Mouse (Mus musculus): ENCODE results near the gene Nipa2. TPM values are rescaled to one million over a fixed set of nuclear protein-coding genes. Genes with fewer than 3 reads are reported as not detected.

The Nipa2 gene
- total and polyA plus RNA-seq, 3 experiments = 26.3 to 28.6 TPM; not detected in 1

DNA sequence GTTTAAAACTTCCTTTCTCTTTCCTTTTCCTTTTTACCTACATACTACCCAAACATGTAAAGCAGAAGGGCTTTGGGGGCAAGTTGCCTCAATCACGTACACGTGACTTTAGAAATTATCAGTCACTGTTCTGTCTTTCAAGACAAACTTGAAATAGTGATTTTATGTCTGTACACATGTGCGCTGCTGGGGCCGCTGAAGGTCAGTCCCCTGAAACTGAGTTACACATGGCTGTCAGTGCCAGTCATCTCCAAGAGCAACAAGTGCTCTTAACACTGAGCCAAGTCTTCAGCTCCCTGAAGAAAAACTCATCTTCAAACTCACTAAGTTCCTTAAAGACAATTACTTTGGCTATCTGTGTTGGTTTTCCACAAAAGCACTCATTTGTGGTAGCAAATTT, 4.4 kb downstream of the Nipa2 start:
- Histone ChIP-seq H3K9me3 (replicated peaks; ENCODE audit: insufficient read depth, low read length) (no peaks in the 10 kb centered on the region), H3K9ac (ENCODE audit: control insufficient read depth, low read depth, low read length, poor library complexity, severe bottlenecking) (no peak overlapping the region), H3K27ac (ENCODE audit: control insufficient read depth, low read depth, low read length) (no peak overlapping the region), H3K36me3 (ENCODE audit: control insufficient read depth in 1 of 2, insufficient read depth in 2 of 2, low read length in 2 of 2) (peaks cover 0 to 39% of the 10 kb centered on the region in 2 experiments; a peak in 3 of 4 replicates), H3K27me3 (ENCODE audit: control insufficient read depth in 1 of 2, insufficient read depth in 2 of 2, low read length in 2 of 2) (no peaks in the 10 kb centered on the region), H3K79me2 (ENCODE audit: control insufficient read depth, insufficient read depth, low read length, poor library complexity) (peaks cover 41% of the 10 kb centered on the region), H3K4me3 (ENCODE audit: control insufficient read depth in 1 of 2, insufficient read depth in 1 of 2, low read depth in 2 of 2, low read length in 2 of 2) (no peak overlapping the region), H3K4me1 (ENCODE audit: control insufficient read depth in 1 of 2, insufficient read depth in 2 of 2, low read length in 2 of 2) (peaks cover 2 to 8% of the 10 kb centered on the region in 2 experiments; a peak in 3 of 4 replicates)
- TF ChIP-seq TBP (IDR thresholded peaks at IDR 0.05; ENCODE audit: low read depth, low read length) (no peak), KAT2A (conservative IDR thresholded peaks at IDR 0.05; ENCODE audit: low read depth, low read length) (no peak), ELF1 (IDR thresholded peaks at IDR 0.05; ENCODE audit: low read depth, low read length) (no peak), E2F4 (IDR thresholded peaks at IDR 0.05; ENCODE audit: borderline replicate concordance, low read depth, low read length) (no peak), ZNF384 (IDR thresholded peaks at IDR 0.05; ENCODE audit: low read depth, low read length) (no peak), ZKSCAN1 (IDR thresholded peaks at IDR 0.05; ENCODE audit: low read depth, low read length) (no peak), CHD2 (IDR thresholded peaks at IDR 0.05; ENCODE audit: low read length) (no peak), JUND (IDR thresholded peaks at IDR 0.05; ENCODE audit: low read depth, low read length) (no peak), RCOR1 (IDR thresholded peaks at IDR 0.05; ENCODE audit: low read depth, low read length) (no peak), MAX (IDR thresholded peaks at IDR 0.05; ENCODE audit: low read length) (no peak), NELFE (IDR thresholded peaks at IDR 0.05; ENCODE audit: low read depth, low read length) (no peak), RAD21 (IDR thresholded peaks at IDR 0.05; ENCODE audit: low read depth, low read length) (no peak), CHD1 (IDR thresholded peaks at IDR 0.05; ENCODE audit: low read depth, low read length) (no peak), GATA1 (IDR thresholded peaks at IDR 0.05; ENCODE audit: low read depth, low read length) (no peak), MYC (IDR thresholded peaks at IDR 0.05; ENCODE audit: low read depth, low read length) (no peak), NRF1 (IDR thresholded peaks at IDR 0.05; ENCODE audit: insufficient read depth, low read depth, low read length, poor library complexity, severe bottlenecking) (no peak)
- no peak for DNase-seq (ENCODE audit: low read depth, low spot score)

DNA sequence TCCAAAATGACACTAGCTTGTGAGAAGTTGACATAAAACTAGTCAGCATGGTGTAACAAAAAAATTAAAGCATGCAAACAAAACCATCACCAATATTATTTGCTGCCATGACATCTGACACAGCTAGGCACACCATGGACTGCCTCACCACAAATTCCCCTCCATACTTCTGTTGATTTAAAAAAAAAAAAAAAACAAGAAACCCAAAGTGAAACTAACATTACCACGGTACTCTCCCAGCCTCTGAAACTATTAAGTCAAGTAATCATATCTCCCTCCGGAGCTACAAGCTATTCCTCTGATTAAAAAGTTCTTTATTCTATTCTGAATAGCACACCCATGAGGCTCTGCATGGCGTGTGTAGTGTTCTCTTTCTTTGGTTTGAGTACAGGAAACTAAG, 5.1 kb downstream of the Nipa2 start:
- H3K9ac ChIP-seq (ENCODE audit: control insufficient read depth, low read depth, low read length, poor library complexity, severe bottlenecking) = no peak overlapping the region
- no peaks in the 10 kb centered on the region for H3K27me3 ChIP-seq (ENCODE audit: control insufficient read depth in 1 of 2, insufficient read depth in 2 of 2, low read length in 2 of 2)
- peaks cover 0 to 37% of the 10 kb centered on the region in 2 experiments; a peak in 3 of 4 replicates for H3K36me3 ChIP-seq (ENCODE audit: control insufficient read depth in 1 of 2, insufficient read depth in 2 of 2, low read length in 2 of 2)
- no peak overlapping the region for H3K27ac ChIP-seq (ENCODE audit: control insufficient read depth, low read depth, low read length)
- no peak overlapping the region for H3K4me3 ChIP-seq (ENCODE audit: control insufficient read depth in 1 of 2, insufficient read depth in 1 of 2, low read depth in 2 of 2, low read length in 2 of 2)
- peaks cover 2 to 8% of the 10 kb centered on the region in 2 experiments; a peak in 3 of 4 replicates for H3K4me1 ChIP-seq (ENCODE audit: control insufficient read depth in 1 of 2, insufficient read depth in 2 of 2, low read length in 2 of 2)
- H3K9me3 ChIP-seq (replicated peaks; ENCODE audit: insufficient read depth, low read length) = no peaks in the 10 kb centered on the region
- DNase-seq (ENCODE audit: low read depth, low spot score) = no peak
- TF ChIP-seq SIN3A (IDR thresholded peaks at IDR 0.05; ENCODE audit: low read length) = no peak
- TF ChIP-seq MYB (IDR thresholded peaks at IDR 0.05; ENCODE audit: low read depth, low read length) = no peak
- no peak for TF ChIP-seq MAX (IDR thresholded peaks at IDR 0.05; ENCODE audit: low read length)
- TF ChIP-seq NELFE (IDR thresholded peaks at IDR 0.05; ENCODE audit: low read depth, low read length) = no peak
- no peak for TF ChIP-seq ELF1 (IDR thresholded peaks at IDR 0.05; ENCODE audit: low read depth, low read length)
- TF ChIP-seq USF1 (IDR thresholded peaks at IDR 0.05; ENCODE audit: low read depth, low read length) = no peak
- no peak for TF ChIP-seq ZKSCAN1 (IDR thresholded peaks at IDR 0.05; ENCODE audit: low read depth, low read length)
- no peak for TF ChIP-seq MAZ (IDR thresholded peaks at IDR 0.05; ENCODE audit: low read depth, low read length)
- TF ChIP-seq E2F4 (IDR thresholded peaks at IDR 0.05; ENCODE audit: borderline replicate concordance, low read depth, low read length) = no peak
- TF ChIP-seq USF2 (IDR thresholded peaks at IDR 0.05; ENCODE audit: borderline replicate concordance in 1 of 2, insufficient read depth in 1 of 2, low read depth in 1 of 2, low read length in 2 of 2) = no peak
- no peak for TF ChIP-seq ZC3H11A (IDR thresholded peaks at IDR 0.05; ENCODE audit: low read depth, low read length)
- no peak for TF ChIP-seq GABPA (IDR thresholded peaks at IDR 0.05; ENCODE audit: low read depth, low read length)
- TF ChIP-seq SMC3 (IDR thresholded peaks at IDR 0.05; ENCODE audit: low read depth, low read length) = no peak
- TF ChIP-seq ZMIZ1 (IDR thresholded peaks at IDR 0.05; ENCODE audit: low read depth, low read length) = no peak
- H3K79me2 ChIP-seq (ENCODE audit: control insufficient read depth, insufficient read depth, low read length, poor library complexity) = peaks cover 39% of the 10 kb centered on the region
